Mouse (Mus musculus): ENCODE data around the gene Nodal. TPM values are rescaled to one million over a fixed set of nuclear protein-coding genes. Genes with fewer than 3 reads are reported as not detected.
"Not testable (repeated sequence)": the region's sequence is repeated elsewhere in the genome, so short reads cannot be mapped to it uniquely, and the experiment has no call there.

Gene Nodal
- total and polyA plus RNA-seq, 2 experiments, result 0.06 to 0.18 TPM

GRCm38 (mm10) chr10:61447581-61448353 is 30.0 kb downstream of the Nodal start:
- no peak for DNase-seq (ENCODE audit: extremely low read depth, low read depth, low spot score)
- Histone ChIP-seq H3K9ac (ENCODE audit: low read depth, low read length) (no peak overlapping the region), H3K4me3 (ENCODE audit: insufficient read depth, low read depth, low read length) (no peak overlapping the region), H3K36me3 (ENCODE audit: control insufficient read depth, insufficient read depth, low read length) (no peaks in the 10 kb centered on the region; the same call in 1 of the 2 replicates), H3K27ac (replicated peaks; ENCODE audit: insufficient read depth, low read depth, low read length) (no peak overlapping the region), H3K27me3 (ENCODE audit: control insufficient read depth, insufficient read depth, low read length) (no peaks in the 10 kb centered on the region), H3K4me1 (ENCODE audit: control insufficient read depth, insufficient read depth, low read length) (peaks cover 50% of the 10 kb centered on the region), H3K79me2 (ENCODE audit: control insufficient read depth, insufficient read depth, low read length) (peaks cover 69% of the 10 kb centered on the region)
- WGBS, result 62% methylated on average over 10 of the region's 10 CpGs
- TF ChIP-seq POLR2A (IDR thresholded peaks at IDR 0.05; ENCODE audit: extremely low read depth, insufficient read depth, low read length) (no peak), CTCF (IDR thresholded peaks at IDR 0.05; ENCODE audit: low read depth, low read length) (no peak)

GRCm38 (mm10) chr10:61448834-61449233 is 31.1 kb downstream of the Nodal start:
- Histone ChIP-seq H3K4me3 (ENCODE audit: insufficient read depth, low read depth, low read length) (no peak overlapping the region), H3K4me1 (ENCODE audit: control insufficient read depth, insufficient read depth, low read length) (peaks cover 42% of the 10 kb centered on the region), H3K27ac (replicated peaks; ENCODE audit: insufficient read depth, low read depth, low read length) (peak overlapping the region; percentile 14), H3K79me2 (ENCODE audit: control insufficient read depth, insufficient read depth, low read length) (peaks cover 59% of the 10 kb centered on the region), H3K27me3 (ENCODE audit: control insufficient read depth, insufficient read depth, low read length) (no peaks in the 10 kb centered on the region), H3K9ac (ENCODE audit: low read depth, low read length) (no peak overlapping the region), H3K36me3 (ENCODE audit: control insufficient read depth, insufficient read depth, low read length) (no peaks in the 10 kb centered on the region; the same call in 1 of the 2 replicates)
- WGBS, result 22% methylated on average over 3 of the region's 3 CpGs
- DNase-seq (ENCODE audit: extremely low read depth, low read depth, low spot score), result peak; percentile 57
- TF ChIP-seq CTCF (IDR thresholded peaks at IDR 0.05; ENCODE audit: low read depth, low read length) (no peak), POLR2A (IDR thresholded peaks at IDR 0.05; ENCODE audit: extremely low read depth, insufficient read depth, low read length) (no peak)

GRCm38 (mm10) chr10:61451463-61451930 is 33.7 kb downstream of the Nodal start:
- under 1% methylated on average over 8 of the region's 8 CpGs for WGBS
- peaks cover 45% of the 10 kb centered on the region for H3K79me2 ChIP-seq (ENCODE audit: control insufficient read depth, insufficient read depth, low read length)

GRCm38 (mm10) chr10:61451931-61452617 is 34.3 kb downstream of the Nodal start:
- DNase-seq (ENCODE audit: extremely low read depth, low read depth, low spot score), result no peak
- Histone ChIP-seq H3K27me3 (ENCODE audit: control insufficient read depth, insufficient read depth, low read length) (no peaks in the 10 kb centered on the region), H3K27ac (replicated peaks; ENCODE audit: insufficient read depth, low read depth, low read length) (peak overlapping the region; percentile 98), H3K9ac (ENCODE audit: low read depth, low read length) (peak overlapping the region; percentile 99), H3K4me1 (ENCODE audit: control insufficient read depth, insufficient read depth, low read length) (peaks cover 25% of the 10 kb centered on the region), H3K79me2 (ENCODE audit: control insufficient read depth, insufficient read depth, low read length) (peaks cover 40% of the 10 kb centered on the region), H3K4me3 (ENCODE audit: insufficient read depth, low read depth, low read length) (peak overlapping the region; percentile 100), H3K36me3 (ENCODE audit: control insufficient read depth, insufficient read depth, low read length) (no peaks in the 10 kb centered on the region; the same call in 1 of the 2 replicates)
- TF ChIP-seq POLR2A (IDR thresholded peaks at IDR 0.05; ENCODE audit: extremely low read depth, insufficient read depth, low read length) (no peak), CTCF (IDR thresholded peaks at IDR 0.05; ENCODE audit: low read depth, low read length) (no peak)
- WGBS, result under 1% methylated on average over 62 of the region's 62 CpGs

More at GRCm38 (mm10) chr10:61451463-61451930, 33.7 kb downstream of the Nodal start:
- Histone ChIP-seq H3K27ac (replicated peaks; ENCODE audit: insufficient read depth, low read depth, low read length) (peak overlapping the region; percentile 98), H3K36me3 (ENCODE audit: control insufficient read depth, insufficient read depth, low read length) (no peaks in the 10 kb centered on the region; the same call in 1 of the 2 replicates), H3K9ac (ENCODE audit: low read depth, low read length) (peak overlapping the region; percentile 99), H3K27me3 (ENCODE audit: control insufficient read depth, insufficient read depth, low read length) (no peaks in the 10 kb centered on the region), H3K4me1 (ENCODE audit: control insufficient read depth, insufficient read depth, low read length) (peaks cover 29% of the 10 kb centered on the region), H3K4me3 (ENCODE audit: insufficient read depth, low read depth, low read length) (peak overlapping the region; percentile 100)
- DNase-seq (ENCODE audit: extremely low read depth, low read depth, low spot score), result peak; percentile 99
- no peak for TF ChIP-seq POLR2A (IDR thresholded peaks at IDR 0.05; ENCODE audit: extremely low read depth, insufficient read depth, low read length)
- TF ChIP-seq CTCF (IDR thresholded peaks at IDR 0.05; ENCODE audit: low read depth, low read length), result no peak

GRCm38 (mm10) chr10:61452645-61453044 is 34.9 kb downstream of the Nodal start, which contains the start of gene Eif4ebp2:
TSS of gene Eif4ebp2 (minus strand) at chr10:61452661.
- DNase-seq (ENCODE audit: extremely low read depth, low read depth, low spot score), result peak; percentile 93
- H3K9ac ChIP-seq (ENCODE audit: low read depth, low read length), result peak within 1 kb of the TSS; percentile 99
- under 1% methylated on average over 34 of the region's 36 CpGs for WGBS
- H3K4me3 ChIP-seq (ENCODE audit: insufficient read depth, low read depth, low read length), result peak within 1 kb of the TSS; percentile 100
- TF ChIP-seq POLR2A (IDR thresholded peaks at IDR 0.05; ENCODE audit: extremely low read depth, insufficient read depth, low read length) (peak; percentile 97), CTCF (IDR thresholded peaks at IDR 0.05; ENCODE audit: low read depth, low read length) (no peak)
- H3K4me1 ChIP-seq (ENCODE audit: control insufficient read depth, insufficient read depth, low read length), result peaks cover 20% of the 10 kb centered on the region
- H3K79me2 ChIP-seq (ENCODE audit: control insufficient read depth, insufficient read depth, low read length), result peaks cover 34% of the 10 kb centered on the region
- H3K36me3 ChIP-seq (ENCODE audit: control insufficient read depth, insufficient read depth, low read length), result no peaks in the 10 kb centered on the region
- no peaks in the 10 kb centered on the region for H3K27me3 ChIP-seq (ENCODE audit: control insufficient read depth, insufficient read depth, low read length)
- H3K27ac ChIP-seq (replicated peaks; ENCODE audit: insufficient read depth, low read depth, low read length), result peak within 1 kb of the TSS; percentile 98

GRCm38 (mm10) chr10:61453171-61453570 is 35.4 kb downstream of the Nodal start:
- not testable (repeated sequence) for H3K27me3 ChIP-seq (ENCODE audit: control insufficient read depth, insufficient read depth, low read length); H3K9ac ChIP-seq (ENCODE audit: low read depth, low read length); H3K4me3 ChIP-seq (ENCODE audit: insufficient read depth, low read depth, low read length); DNase-seq (ENCODE audit: extremely low read depth, low read depth, low spot score); H3K27ac ChIP-seq (replicated peaks; ENCODE audit: insufficient read depth, low read depth, low read length); H3K36me3 ChIP-seq (ENCODE audit: control insufficient read depth, insufficient read depth, low read length)
- peaks cover 17% of the 10 kb centered on the region for H3K4me1 ChIP-seq (ENCODE audit: control insufficient read depth, insufficient read depth, low read length)
- 77% methylated on average over 3 of the region's 3 CpGs for WGBS
- H3K79me2 ChIP-seq (ENCODE audit: control insufficient read depth, insufficient read depth, low read length), result peaks cover 29% of the 10 kb centered on the region

Measured in liver, adult 2 months (tissue).